Mouse (Mus musculus): ENCODE measurements around the gene Cfap43. TPM values are rescaled to one million over a fixed set of nuclear protein-coding genes. Genes with fewer than 3 reads are reported as not detected.

Gene Cfap43
- total and polyA plus RNA-seq, 3 experiments: 3.2 to 12.7 (median 11.7) TPM

DNA sequence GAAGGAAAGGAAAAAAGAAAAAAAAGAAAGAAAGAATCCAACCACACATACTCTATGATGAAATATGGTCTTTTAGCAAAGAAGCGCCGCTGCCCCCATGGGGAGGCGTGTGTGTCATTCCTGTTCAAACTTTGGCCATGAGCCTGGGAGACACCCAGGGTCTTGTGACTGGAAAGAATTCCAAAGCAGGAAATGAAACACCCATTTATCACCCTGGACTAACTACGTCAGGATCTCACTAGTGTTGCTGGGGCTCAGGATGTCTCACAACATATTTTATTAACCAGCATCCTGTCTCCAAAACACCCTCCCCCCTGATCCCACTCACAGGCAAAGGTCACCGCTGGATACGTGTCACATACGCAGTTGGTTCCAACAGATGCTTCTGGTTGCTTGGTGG is 32.5 kb downstream of the Cfap43 start:
- Histone ChIP-seq H3K27me3 (replicated peaks) (no peaks in the 10 kb centered on the region), H3K9ac (ENCODE audit: insufficient read depth, low read depth) (no peak overlapping the region), H3K36me3 (replicated peaks in 1 of 2; ENCODE audit: control insufficient read depth in 1 of 2, insufficient read depth in 1 of 2, low read length in 1 of 2) (peaks cover 0 to 6% of the 10 kb centered on the region in 2 experiments), H3K27ac (ENCODE audit: insufficient read depth, low read depth) (no peak overlapping the region), H3K4me2 (ENCODE audit: insufficient read depth, low read depth, poor library complexity, severe bottlenecking) (no peak overlapping the region), H3K4me3 (replicated peaks in 1 of 3; ENCODE audit: low read depth in 2 of 3, low read length in 2 of 3, poor library complexity in 1 of 3) (no peak overlapping the region), H3K79me2 (replicated peaks; ENCODE audit: control insufficient read depth, extremely low read depth, insufficient read depth, poor library complexity, severe bottlenecking) (no peaks in the 10 kb centered on the region), H3K9me3 (replicated peaks; ENCODE audit: low read length) (no peaks in the 10 kb centered on the region), H3K4me1 (ENCODE audit: control insufficient read depth in 1 of 2, insufficient read depth in 2 of 2) (peaks cover 11 to 55% of the 10 kb centered on the region in 2 experiments)
- in situ Hi-C loops (cut with MboI; ENCODE audit: low pct_ligation_motif_present, low pct_unique_long_range_greater_than_20kb, low sequenced_read_pairs) (no loop called here), dilution Hi-C loops (cut with MboI; ENCODE audit: extremely low pct_ligation_motif_present, extremely low pct_unique_long_range_greater_than_20kb, low sequenced_read_pairs) (no loop called here)
- DNase-seq (ENCODE audit: extremely low read depth): no peak
- no peak for TF ChIP-seq POLR2A (IDR thresholded peaks at IDR 0.05; ENCODE audit: low read depth, low read length)
- TF ChIP-seq MEF2A (IDR thresholded peaks at IDR 0.05; ENCODE audit: borderline replicate concordance, low read depth, low read length): no peak
- TF ChIP-seq MYC (IDR thresholded peaks at IDR 0.05; ENCODE audit: low read depth, low read length): no peak
- TF ChIP-seq JUND (conservative IDR thresholded peaks at IDR 0.05; ENCODE audit: low read depth, low read length): no peak
- no peak for TF ChIP-seq NELFE (IDR thresholded peaks at IDR 0.05; ENCODE audit: low read depth, low read length)
- no peak for TF ChIP-seq KAT2A (IDR thresholded peaks at IDR 0.05; ENCODE audit: insufficient replicate concordance, low read length)
- no peak for TF ChIP-seq JUN (IDR thresholded peaks at IDR 0.05; ENCODE audit: insufficient read depth, low read depth, low read length)
- no peak for TF ChIP-seq ZKSCAN1 (IDR thresholded peaks at IDR 0.05; ENCODE audit: borderline replicate concordance, low read depth, low read length)
- TF ChIP-seq E2F4 (IDR thresholded peaks at IDR 0.05; ENCODE audit: insufficient replicate concordance, low read depth, low read length): no peak
- no peak for TF ChIP-seq TBP (conservative IDR thresholded peaks at IDR 0.05; ENCODE audit: low read depth, low read length)
- no peak for TF ChIP-seq UBTF (IDR thresholded peaks at IDR 0.05; ENCODE audit: low read depth, low read length)
- no peak for TF ChIP-seq EP300 (IDR thresholded peaks at IDR 0.05; ENCODE audit: low read length)
- TF ChIP-seq GABPA (IDR thresholded peaks at IDR 0.05; ENCODE audit: insufficient replicate concordance, low read depth, low read length): no peak
- no peak for TF ChIP-seq IRF4 (IDR thresholded peaks at IDR 0.05; ENCODE audit: low read depth, low read length)

DNA sequence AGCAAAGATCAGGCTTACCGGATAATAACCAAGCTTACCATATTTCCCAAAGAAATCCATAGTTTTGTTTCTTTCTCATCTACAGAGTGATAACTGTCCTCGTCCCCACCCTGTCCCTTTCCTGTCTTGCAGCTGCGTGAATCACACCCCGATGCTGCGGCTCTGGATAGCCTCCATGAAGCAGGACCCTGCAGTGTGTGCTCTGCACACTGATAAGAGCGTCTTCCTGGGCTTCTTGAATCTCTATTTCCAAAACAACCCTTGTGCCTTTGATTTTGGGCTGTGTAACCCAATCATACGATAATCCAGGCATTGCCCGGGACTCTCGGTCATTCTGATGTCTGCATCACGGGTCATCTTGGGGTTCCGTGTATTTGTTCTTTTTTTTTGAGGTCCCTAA is 33.2 kb downstream of the Cfap43 start:
- in situ Hi-C loops (cut with MboI; ENCODE audit: low pct_ligation_motif_present, low pct_unique_long_range_greater_than_20kb, low sequenced_read_pairs) (no loop called here), dilution Hi-C loops (cut with MboI; ENCODE audit: extremely low pct_ligation_motif_present, extremely low pct_unique_long_range_greater_than_20kb, low sequenced_read_pairs) (no loop called here)
- Histone ChIP-seq H3K27me3 (replicated peaks) (no peaks in the 10 kb centered on the region), H3K79me2 (replicated peaks; ENCODE audit: control insufficient read depth, extremely low read depth, insufficient read depth, poor library complexity, severe bottlenecking) (no peaks in the 10 kb centered on the region), H3K9me3 (replicated peaks; ENCODE audit: low read length) (no peaks in the 10 kb centered on the region), H3K27ac (ENCODE audit: insufficient read depth, low read depth) (no peak overlapping the region), H3K4me2 (ENCODE audit: insufficient read depth, low read depth, poor library complexity, severe bottlenecking) (no peak overlapping the region), H3K9ac (ENCODE audit: insufficient read depth, low read depth) (no peak overlapping the region), H3K4me3 (replicated peaks in 1 of 3; ENCODE audit: low read depth in 2 of 3, low read length in 2 of 3, poor library complexity in 1 of 3) (no peak overlapping the region), H3K4me1 (ENCODE audit: control insufficient read depth in 1 of 2, insufficient read depth in 2 of 2) (peaks cover 8 to 48% of the 10 kb centered on the region in 2 experiments), H3K36me3 (replicated peaks in 1 of 2; ENCODE audit: control insufficient read depth in 1 of 2, insufficient read depth in 1 of 2, low read length in 1 of 2) (peaks cover 0 to 6% of the 10 kb centered on the region in 2 experiments)
- TF ChIP-seq GABPA (IDR thresholded peaks at IDR 0.05; ENCODE audit: insufficient replicate concordance, low read depth, low read length): no peak
- no peak for TF ChIP-seq JUN (IDR thresholded peaks at IDR 0.05; ENCODE audit: insufficient read depth, low read depth, low read length)
- DNase-seq (ENCODE audit: extremely low read depth): no peak
